Mouse (Mus musculus) neural tube, embryonic 10.5 days (tissue): Measurements from ENCODE around the gene Dcaf7.

Experiments used
- DNase-seq: peaks from one replicate; pipeline ENCODE4 v3.0.0-alpha.2; 2017; ENCODE audit warnings: low spot score; ENCODE audit errors: extremely low spot score

The Dcaf7 gene

DNA sequence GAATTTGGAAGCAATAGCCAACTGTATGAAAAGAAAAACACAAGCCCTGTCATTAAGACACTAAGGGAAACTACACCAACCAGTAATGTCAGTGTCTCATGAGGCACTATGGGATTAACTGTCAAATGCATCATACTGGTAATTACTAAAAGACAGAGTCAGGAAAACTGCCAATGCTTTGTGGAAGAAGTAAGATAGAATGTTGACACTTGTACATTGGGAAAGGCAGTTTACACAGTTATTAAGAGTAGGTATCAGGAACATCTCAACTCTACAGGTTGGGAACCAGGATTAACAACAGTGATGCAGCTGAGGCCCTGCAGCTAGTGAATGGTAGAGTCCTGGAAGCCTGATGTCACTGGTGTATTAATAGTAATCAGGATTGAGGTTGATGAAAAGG is 7.7 kb downstream of the Dcaf7 start:
- no peak for DNase-seq

DNA sequence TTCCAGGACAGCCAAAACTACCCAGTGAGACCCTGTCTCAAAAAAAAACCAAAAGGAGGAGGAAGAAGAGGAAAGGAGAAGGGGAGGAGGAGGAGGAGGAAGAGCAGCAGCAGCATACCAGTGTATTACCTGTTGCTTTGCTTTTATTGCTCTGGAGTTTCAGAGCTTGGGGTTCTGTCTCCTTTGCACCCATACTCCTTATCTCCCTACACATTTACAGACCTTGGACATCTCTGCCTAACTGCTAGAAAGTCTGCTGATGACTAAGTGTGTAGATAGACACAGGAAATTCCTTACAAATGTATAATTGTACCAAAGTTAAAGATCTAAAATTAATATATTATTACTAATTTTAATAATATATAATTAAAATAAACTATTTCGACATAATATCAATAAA is 8.6 kb downstream of the Dcaf7 start:
- no peak for DNase-seq

DNA sequence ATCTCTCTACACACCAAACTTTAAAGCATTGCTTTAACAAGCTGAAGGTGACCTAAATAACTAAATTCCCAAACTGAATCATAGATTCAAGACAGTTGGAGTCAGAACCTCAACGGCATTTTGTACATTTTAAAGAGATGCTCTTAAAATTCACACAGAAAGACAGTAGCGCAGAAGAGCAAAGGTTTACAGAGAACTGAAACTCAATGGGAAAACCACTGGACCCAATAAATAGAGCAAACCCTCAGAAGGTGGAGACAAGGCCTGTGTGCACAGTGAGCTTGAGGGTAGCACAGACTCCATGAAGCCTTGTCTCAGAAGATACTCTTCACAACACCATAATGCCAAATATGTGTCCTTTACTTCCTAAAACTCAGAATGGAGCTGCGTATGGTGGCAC is 9.1 kb downstream of the Dcaf7 start:
- DNase-seq = no peak

DNA sequence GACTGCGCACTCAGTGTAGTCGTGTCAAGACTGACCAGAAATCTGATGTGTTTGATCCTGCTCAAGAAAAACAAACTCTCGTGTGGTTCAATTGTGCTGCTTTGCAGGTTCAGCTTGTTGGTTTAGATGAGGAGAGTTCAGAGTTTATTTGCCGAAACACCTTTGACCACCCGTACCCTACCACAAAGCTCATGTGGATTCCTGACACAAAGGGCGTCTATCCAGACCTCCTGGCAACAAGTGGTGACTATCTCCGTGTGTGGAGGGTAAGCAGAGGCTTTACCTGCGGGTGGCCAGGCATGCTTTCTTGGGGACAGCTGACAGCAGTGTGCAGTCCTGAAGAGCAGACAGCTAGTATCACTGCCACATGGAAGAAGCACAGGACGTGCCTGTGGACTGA is 9.9 kb downstream of the Dcaf7 start:
- no peak for DNase-seq

DNA sequence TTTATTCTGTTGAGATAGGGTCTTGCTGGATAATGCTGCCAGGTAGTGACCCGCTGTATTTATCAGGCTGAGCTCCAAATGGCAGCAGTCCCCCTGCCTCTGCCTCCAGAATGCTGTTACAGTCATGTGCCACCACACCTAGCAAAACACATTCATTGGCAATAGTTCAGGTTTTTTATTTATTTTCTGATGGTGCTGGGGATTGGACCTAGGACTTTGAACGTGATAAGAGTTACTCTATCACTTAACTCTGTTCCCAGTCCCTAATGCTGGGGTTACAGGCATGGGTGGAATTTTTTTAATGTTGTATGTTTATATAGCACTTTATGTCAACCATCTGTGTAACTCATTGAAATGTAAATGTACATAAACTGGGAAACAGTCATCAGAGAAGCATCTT is 17.2 kb downstream of the Dcaf7 start:
- no peak for DNase-seq

DNA sequence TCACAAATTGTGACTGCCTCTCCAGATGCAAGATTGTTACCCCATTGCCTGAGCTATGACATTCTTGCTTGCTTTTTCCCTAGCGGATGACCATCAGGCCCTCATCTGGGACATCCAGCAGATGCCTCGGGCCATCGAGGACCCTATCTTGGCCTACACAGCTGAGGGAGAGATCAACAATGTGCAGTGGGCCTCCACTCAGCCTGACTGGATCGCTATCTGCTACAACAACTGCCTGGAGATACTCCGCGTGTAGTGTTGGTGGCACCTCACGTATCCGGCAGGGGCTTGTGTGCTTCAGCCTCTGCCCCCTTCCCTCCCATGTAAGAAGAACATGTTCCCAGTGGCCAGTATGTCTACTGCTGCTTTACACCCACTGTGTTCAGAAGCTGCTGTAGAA is 17.9 kb downstream of the Dcaf7 start:
- DNase-seq = no peak

DNA sequence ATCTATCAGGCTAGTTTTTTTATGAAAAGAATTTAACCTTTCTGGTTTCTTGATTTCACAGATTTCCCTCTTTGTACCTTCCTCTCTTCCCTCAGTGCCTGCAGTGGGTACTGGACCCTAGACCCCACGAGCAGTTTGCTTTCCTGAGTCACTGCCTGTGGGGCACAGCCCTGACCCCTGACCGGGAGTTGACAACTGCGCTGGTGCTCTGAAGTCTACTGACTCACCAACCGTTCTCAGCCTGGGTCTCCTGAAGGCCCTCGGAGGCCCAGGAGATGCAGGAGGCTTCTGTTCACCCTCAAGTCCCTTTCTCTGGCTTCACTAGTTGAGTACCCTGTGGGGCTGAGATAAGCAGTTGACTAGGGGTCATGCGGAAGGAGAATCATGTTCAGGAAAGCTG is 18.7 kb downstream of the Dcaf7 start:
- no peak for DNase-seq

DNA sequence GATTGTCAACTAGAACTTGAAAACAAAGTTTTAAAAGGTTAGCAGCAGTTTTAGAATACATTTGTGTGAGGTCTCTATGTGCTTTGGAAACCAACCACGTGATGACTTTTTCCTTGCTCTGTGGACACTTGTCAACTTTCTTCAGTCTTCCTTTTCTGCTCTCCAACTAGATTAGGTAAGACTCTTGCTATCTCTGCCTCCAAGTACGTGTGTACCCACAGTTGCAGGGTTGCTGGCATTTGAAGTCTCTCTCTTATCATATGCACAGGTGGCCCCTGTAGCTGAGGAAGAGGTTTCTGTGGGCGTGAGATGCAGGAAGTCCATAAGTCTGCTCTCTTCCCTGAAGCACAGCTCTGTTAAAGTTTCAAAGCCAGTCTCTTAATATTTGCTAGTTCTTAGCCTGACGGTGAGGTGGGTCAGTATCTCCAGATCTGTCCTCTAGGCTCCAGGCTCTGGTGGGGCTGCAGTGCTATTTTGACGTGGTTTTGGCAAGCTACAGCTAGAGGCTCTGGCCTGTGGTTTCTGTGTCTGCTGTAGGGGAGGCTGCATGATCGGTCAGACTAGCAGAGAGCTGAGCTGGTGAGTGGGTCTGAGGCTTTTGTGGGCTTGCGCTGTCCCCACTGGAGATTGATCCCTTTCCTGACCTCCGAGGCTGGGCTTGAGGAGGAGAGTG is 20.3 kb downstream of the Dcaf7 start:
- no peak for DNase-seq

DNA sequence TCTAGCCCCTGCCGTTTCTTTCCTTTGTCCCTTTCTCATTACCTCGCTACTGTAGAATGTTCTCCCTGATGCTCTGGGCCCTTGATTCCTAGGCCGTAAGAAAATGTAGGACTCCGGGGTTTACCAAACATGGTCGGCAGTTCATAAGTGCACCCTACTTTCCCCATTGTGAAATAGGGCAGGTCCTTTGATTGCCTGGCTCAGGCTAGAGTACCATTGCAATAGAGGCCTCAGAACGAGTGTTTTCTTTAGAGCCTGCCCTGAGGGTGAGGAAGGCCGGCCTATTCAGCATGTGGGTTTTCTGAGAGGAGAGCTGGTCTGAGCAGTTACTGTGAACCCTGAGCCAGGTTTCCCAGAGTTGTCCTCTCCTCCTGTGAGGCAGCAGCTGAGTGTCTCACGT is 21.3 kb downstream of the Dcaf7 start:
- DNase-seq = no peak

DNA sequence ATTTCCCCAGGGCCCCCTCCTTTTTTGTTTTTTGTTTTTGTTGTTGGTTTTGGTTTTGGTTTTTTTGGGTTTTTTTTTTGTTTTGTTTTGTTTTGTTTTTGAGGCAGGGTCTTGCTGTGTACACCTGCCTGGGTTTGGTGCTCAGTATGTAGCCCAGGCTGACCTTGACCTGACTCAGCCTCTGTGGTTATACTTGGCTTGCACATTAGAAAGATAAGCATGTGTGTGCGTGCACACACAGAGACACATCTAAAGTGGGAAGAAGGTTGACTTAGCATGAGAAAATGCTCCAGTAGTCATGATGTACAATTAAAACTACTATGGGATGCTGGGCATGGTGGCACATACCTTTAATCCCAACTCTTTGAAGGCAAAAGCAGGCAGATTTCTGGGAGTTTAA is 23.9 kb downstream of the Dcaf7 start:
- no peak for DNase-seq

DNA sequence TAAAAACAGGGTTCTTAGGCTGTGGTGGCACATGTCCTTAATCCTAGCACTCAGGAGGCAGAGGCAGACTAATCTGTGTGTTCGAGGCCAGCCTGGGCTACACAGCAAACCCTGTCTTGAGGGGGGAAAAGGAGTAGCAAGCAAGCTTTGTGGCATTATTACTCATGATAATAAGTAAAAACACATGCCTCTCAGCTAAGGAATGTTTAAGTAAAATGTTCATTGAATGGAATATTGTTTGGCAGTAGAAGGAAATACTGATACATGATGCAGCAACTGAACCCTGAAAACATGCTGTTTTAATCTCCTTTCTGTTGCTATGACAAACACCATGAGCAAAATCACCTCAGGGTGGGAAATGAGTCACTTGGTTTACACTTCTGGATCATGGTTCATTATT is 24.6 kb downstream of the Dcaf7 start:
- no peak for DNase-seq

DNA sequence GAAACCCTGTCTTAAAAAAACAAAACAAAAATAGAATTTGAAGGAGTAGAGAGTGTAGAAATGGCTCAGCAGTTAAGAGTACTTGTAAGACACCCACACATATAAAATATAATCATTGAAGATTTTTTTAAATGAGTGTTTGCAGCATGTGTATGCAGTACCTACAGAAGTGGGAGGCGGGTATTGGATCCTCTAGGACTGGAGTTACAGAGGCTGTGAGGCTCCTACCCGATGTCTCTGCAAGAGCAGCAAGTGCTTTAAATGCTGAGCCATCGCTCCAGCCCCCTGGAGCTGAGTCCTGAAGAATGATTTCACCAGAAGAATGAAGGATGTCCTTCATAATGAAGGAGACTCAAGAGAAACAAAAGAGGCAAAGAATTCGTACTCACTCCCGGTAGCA is 27.1 kb downstream of the Dcaf7 start:
- no peak for DNase-seq

DNA sequence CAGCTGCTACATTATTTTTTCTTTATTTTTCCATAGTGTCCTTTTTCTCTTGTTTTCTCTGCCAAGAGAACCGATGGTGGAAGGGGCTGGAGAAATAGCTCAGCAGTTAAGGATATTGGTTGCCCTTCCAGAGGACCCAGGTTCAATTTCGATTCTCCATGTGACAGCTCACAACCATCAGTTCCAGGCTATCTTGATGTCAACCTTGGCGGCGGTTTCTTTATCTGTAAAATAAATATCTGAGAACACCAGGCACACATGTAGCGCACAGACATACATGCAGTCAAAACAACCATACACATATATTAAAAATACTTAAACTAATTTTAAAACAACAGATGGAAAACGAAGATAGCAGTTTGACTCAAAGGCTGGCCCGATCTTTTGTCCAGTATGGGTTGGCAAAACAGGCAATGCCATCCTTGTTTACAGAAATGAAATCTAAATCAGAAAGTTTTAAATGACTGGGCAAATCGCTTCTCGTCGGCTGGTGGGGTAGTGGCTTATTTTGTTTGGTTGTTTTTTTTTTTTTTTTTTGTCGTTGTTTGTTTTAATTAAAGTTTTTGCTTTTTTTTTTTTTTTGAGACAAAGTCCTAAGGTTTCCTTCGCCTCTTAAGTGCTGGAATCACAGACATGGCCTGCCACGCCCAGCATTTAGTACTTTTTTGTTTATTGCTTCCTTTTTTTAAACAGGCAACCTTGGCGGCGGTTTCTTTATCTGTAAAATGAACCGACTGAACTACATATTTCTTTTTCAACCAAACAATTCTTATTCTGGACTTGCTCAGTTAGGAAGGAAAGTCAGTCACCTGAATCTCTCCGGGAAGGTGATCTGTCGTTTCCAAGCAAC is 28.6 kb downstream of the Dcaf7 start:
- no peak for DNase-seq

DNA sequence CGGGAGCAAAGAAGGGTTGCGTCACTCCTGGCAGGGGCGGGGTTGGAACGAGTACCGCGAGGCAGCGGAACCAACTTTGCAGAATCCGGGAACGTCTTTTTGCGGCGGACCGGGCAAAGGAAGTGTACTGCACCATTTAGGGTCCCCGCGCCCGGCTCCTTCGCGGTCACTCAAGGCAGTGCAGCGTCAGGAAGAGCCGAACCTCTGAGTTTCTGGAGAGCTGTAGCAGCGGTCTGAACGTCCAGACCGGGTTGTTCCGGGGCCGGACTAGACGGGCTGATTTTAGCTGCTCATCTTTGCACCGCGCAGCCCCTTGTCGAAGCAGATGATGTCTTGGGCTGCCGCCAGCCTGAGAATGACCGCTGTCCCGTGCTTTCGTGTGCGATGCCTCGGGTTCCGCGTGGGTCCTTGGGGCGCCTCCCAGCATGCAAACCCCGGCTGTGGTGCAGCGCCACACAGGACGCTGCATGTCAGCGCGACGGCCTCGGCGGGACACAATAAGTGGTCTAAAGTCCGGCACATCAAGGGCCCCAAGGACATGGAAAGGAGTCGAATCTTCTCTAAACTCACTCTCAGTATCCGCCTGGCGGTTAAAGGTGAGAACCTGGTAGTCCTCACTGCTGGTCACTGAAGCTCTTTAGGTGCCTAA is 29.4 kb downstream of the Dcaf7 start, which contains the start of gene Taco1:
TSS of gene Taco1 (plus strand) at position 139 of the 649 bp plus-strand sequence.
- DNase-seq = peak; percentile 91

DNA sequence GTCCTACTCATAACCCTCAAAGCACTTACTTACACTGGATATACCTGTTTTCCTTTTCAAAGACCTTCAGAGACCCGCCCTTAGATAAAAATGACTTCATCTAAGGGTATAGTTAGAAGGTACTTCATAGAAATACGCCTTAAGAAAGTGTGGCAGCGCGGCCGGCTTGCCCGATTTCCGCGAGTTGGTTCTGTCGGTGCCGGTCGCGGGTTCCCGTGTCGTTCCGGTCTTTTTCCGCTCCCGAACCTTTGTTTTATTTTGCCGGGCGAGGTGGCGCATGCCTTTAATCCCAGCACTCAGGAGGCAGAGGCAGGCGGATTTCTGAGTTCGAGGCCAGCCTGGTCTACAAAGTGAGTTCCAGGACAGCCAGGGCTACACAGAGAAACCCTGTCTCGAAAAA is 29.9 kb downstream of the Dcaf7 start:
- DNase-seq = peak; percentile 75

DNA sequence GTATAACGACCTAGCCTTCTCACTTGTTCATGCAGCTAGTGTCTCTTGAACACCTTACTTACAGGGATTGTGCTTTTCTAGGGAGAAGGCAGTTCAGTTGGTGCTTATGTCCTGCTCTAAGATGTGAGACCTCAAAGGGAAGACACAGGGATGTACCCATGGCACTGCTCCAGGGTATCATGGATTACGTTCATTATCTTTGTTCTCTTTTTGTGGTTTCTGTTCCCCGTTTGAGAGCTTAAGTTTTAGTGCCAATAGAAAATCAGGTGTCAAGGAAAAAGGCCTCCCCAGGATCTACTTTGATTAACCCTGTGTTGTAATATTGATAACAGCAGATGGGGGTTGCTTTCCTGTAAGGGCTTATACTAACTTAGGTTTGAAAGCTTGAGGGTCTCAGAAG is 37.1 kb downstream of the Dcaf7 start:
- no peak for DNase-seq

DNA sequence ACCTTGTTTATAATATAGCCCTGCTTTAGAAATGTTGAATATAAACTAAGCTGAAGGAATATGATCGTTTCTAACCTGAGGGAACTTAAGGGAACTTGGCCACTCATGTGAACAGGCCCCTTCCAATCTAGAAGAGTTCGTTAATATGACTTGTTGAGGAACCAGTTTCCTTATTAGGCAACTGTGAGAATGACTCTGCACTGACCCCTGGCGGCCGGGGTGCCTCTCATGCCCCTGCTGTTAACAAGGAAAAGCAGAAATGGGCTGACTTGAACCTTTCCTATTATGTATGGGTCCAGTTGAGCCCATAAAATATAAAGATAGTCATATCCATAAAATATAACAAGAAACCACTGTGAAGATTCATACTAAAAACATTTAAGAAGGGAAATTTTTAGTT is 39.6 kb downstream of the Dcaf7 start:
- peak; percentile 73 for DNase-seq

DNA sequence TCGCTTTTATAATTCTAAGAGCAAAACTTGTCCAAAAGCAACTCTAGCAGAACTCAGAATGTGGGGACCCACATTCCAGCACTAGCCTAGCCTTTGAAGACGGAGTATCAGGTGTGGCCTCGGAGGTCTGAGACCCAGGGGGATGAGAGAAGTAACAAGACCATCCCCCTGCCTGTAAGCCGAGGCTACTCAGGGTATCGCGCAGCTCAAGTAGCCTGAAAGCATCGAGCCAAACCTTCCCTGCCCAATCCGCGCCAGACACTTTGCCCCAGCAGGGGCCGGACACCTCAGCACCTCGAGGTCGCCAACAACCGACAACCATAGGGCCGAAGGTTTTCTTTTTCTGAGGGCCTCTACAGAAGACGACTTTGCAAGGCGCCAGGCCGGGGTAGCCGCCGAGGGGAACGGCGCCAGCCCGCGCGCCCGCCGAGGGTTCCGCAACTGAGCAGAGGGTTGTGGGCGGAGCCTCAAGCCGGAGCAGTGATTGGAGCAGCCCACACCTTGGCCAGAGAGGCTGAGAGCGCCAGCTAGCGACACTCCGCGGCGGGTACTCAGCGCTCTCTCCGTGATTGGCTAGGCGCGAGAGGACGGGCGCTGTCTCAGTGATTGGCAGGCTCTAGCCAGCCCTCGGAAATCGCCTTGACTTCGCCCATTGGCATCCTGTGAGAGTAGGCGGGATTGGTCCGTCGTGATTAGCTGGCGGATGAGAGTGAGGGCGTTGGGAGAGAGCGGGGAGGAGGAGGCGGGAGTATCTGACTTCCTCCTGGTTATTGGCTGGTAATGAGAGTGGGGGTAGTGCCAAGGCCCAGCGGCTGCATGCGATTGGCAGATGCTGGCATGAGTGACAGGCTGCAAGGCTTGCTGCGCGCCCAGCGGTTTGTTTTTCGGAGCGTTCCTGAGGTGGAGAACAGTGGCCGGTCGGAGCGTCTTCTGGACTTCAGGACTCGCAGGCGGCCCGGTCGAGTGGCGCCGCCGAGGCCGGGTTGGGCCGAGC is 47.3 kb downstream of the Dcaf7 start, which contains the start of gene Map3k3:
TSS of gene Map3k3 (plus strand) at position 906 of the 994 bp plus-strand sequence.
- peak; percentile 96 for DNase-seq

DNA sequence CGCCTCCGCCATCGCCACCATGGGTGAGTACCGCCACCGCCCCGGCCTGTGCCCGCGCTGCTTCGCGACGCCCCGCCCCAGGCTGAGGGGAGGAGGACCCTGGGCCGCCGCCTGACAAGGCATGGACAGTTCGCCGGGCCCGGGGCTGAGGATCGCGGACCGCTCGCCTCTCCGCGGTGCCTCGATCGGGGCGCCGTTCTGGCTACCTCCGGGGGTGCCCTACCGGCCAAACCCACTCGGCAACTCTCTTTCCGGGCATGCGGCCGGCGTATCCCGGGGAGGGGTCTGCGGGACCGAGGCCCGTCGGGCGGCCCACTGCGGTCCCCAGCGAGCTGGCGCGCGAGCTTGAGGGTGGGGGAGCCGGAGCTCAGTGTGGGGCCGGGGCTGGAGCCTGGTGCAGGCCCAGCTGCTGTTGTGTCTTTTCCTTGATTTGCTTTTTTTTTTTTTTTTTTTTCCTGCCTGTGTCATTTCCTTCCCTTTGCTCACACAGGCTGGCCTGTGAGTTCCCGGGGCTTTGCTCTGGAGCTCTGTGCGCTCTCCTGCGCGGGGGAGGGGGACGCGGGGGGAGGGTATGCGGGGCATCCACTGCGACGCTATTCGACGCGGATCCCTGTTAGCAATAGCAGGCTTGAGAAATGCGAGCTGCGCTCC is 48.4 kb downstream of the Dcaf7 start:
- peak; percentile 83 for DNase-seq

DNA sequence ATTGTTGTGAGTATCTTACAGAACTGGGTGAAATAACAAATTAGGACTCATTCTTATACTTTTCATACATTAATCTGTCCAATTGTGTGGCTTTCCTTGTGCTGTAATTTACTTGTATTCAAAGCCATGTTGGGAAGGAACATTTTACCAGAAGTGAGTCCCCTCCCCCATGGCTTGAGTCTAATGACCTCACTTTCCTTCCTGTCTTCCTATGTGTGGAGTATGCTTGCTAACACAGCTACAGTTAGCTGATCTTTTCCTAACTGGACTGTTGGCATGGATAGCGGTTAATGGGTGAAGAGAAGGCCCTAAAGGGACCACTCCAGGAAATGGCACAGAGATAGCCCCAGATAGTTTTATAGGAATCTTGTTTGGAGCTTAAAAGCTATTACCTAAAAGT is 61.6 kb downstream of the Dcaf7 start:
- no peak for DNase-seq

DNA sequence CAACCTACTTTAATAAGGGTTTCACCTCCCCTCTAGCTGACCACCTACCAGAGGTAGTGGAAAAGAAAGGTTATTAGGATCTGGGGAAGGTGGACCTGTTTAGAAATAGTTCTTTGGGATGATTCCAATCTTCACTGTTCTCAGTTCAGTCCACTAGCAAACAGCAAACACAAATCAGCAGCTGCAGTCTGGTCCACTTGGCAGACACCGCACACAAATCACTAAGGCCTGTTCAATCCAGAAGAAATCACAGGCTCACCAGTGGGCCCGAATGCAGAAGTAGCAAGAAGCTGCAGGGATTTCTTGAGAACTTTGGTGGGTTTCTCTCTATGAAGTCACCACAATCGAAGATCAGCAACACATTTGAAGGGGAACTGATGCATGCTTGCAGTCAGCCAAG is 66.2 kb downstream of the Dcaf7 start:
- DNase-seq = no peak
